Mouse (Mus musculus): ENCODE measurements around the gene Nup210l.

Gene Nup210l

GRCm38 (mm10) chr3:90253653-90254418 lies 149.9 kb downstream of the Nup210l start, which contains the start of gene Crtc2:
TSS of gene Crtc2 (plus strand) at chr3:90254163.
- intact Hi-C loops (cut with DNase I) = loop anchor here (2.0 kb wide), 1 partner anchor 35 kb away; no protein-coding TSS in a partner anchor

- intact Hi-C loops (cut with DNase I) = loop anchor here (2.0 kb wide), 1 partner anchor 36 kb away; no protein-coding TSS in a partner anchor
Observed at GRCm38 (mm10) chr3:90254419-90255193, 150.7 kb downstream of the Nup210l start.

- intact Hi-C loops (cut with DNase I) = loop anchor here (2.0 kb wide), 1 partner anchor 36 kb away; no protein-coding TSS in a partner anchor
Observed at GRCm38 (mm10) chr3:90255194-90255565, 151.2 kb downstream of the Nup210l start.

GRCm38 (mm10) chr3:90255784-90256353 lies 151.9 kb downstream of the Nup210l start:
- intact Hi-C loops (cut with DNase I) = loop anchor here (2.0 kb wide), 1 partner anchor 37 kb away; no protein-coding TSS in a partner anchor

GRCm38 (mm10) chr3:90256731-90257530 lies 153.0 kb downstream of the Nup210l start:
- intact Hi-C loops (cut with DNase I) = no loop called here

GRCm38 (mm10) chr3:90258521-90258920 lies 154.6 kb downstream of the Nup210l start:
- intact Hi-C loops (cut with DNase I) = no loop called here

Small RNA genes within 50 kb of the gene (microRNA-seq; reads per million reads assigned to microRNA genes)
- gene Mir190b = 10.8 to 11.5 reads per million in 2 experiments
